Mouse (Mus musculus): ENCODE data around the gene Neu1.
A peak's percentile ranks its signal among the peaks of the same experiment; 100 is the strongest.
"Not testable (repeated sequence)": the region's sequence is repeated elsewhere in the genome, so short reads cannot be mapped to it uniquely, and the experiment has no call there.

Neu1 gene

DNA sequence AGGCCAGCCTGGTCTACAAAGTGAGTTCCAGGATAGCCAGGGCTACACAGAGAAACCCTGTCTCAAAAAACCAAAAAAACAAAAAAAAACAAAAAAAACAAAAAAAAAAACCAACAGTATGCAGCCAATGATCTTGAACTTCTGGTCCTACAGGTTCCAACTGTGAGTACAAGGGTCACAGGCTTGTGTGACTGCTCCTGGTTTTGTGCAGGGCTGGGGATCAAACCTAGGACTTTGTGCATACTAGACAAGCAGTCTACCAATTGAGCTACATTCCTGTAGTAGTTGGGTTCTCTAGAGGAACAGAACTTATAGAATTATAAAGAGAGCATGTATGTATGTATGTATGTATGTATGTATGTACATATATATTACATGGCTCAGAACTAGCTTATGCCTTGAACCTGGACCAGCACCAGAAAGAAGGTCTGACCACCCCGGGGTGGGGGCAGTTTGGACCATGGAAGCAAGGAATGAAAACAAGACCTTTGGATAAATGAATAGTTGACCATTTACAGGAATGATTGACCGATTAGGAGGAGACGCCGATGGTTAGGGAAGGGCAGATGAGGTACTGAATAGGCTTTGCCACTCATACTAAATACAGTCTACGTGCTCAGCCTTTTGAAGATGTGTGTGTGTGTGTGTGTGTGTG lies 15.6 kb downstream of the Neu1 start:
- Histone ChIP-seq H3K4me3 (replicated peaks; ENCODE audit: low read length) (no peak overlapping the region), H3K27me3 (ENCODE audit: insufficient read depth, low read length) (no peaks in the 10 kb centered on the region), H3K9me3 (ENCODE audit: low read length) (no peaks in the 10 kb centered on the region), H3K36me3 (ENCODE audit: insufficient read depth, low read length) (peaks cover 24% of the 10 kb centered on the region), H3K4me1 (replicated peaks; ENCODE audit: low read depth, low read length) (peaks cover 24% of the 10 kb centered on the region)
- TF ChIP-seq NANOG (IDR thresholded peaks at IDR 0.05; ENCODE audit: borderline replicate concordance, low read length) (no peak), POU5F1 (IDR thresholded peaks at IDR 0.05; ENCODE audit: borderline replicate concordance, low read length) (no peak), CTCF (conservative IDR thresholded peaks at IDR 0.05; ENCODE audit: low read length) (no peak)

DNA sequence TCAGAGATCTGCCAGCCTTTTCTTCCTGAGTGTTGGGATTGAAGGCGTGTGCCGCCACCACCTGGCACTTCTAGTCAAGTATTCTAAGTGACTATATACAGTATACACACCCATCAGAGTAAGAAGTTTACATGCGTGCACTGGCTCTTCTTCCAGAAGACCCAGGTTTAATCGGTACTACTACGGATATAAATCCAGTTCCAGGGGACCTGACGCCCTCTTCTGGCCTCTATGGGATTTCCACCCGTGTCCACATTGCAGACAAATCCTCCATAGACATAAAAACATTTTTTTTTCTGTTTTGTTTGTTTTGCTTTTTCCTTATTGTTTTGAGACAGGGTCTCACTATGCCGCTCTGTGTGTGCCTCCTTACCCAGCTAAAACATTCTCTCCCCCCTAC lies 16.6 kb downstream of the Neu1 start:
- TF ChIP-seq POU5F1 (IDR thresholded peaks at IDR 0.05; ENCODE audit: borderline replicate concordance, low read length) (no peak), CTCF (conservative IDR thresholded peaks at IDR 0.05; ENCODE audit: low read length) (peak; percentile 57)
- H3K9me3 ChIP-seq (ENCODE audit: low read length), result no peaks in the 10 kb centered on the region

DNA sequence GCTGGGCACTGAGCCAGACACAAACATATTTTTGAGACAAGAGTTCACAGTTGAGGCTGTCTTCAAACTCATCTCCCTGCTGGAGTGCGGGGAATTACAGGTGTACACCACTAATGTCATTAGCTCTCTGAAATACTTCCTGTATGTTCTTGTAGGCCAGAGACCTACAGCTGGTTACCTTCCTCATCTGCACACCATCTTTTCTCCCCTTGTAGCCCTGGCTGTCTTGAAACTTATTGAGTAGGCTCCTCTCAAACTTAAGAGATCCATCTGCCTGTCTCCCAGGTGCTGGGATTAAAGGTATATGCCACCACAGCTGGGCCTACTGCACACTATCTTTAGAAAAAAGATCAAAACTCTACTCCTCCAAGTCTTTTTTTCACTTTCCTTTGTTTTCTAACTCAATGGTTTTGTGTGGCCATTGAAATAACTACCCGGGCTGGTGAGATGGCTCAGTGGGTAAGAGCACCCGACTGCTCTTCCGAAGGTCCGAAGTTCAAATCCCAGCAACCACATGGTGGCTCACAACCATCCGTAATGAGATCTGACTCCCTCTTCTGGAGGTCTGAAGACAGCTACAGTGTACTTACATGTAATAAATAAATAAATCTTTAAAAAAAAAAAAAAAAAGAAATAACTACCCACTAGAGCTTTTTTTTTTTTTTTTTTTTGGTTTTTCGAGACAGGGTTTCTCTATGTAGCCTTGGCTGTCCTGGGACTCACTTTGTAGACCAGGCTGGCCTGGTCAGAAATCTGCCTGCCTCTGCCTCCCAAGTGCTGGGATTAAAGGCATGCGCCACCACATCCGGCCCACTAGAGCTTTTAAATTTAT lies 17.9 kb downstream of the Neu1 start:
- peaks cover 28% of the 10 kb centered on the region for H3K36me3 ChIP-seq (ENCODE audit: insufficient read depth, low read length)
- peaks cover 21% of the 10 kb centered on the region for H3K4me1 ChIP-seq (replicated peaks; ENCODE audit: low read depth, low read length)
- not testable (repeated sequence) for H3K27me3 ChIP-seq (ENCODE audit: insufficient read depth, low read length); H3K9me3 ChIP-seq (ENCODE audit: low read length); H3K4me3 ChIP-seq (replicated peaks; ENCODE audit: low read length)

More for the DNA sequence above, 16.6 kb downstream of the Neu1 start:
- H3K4me3 ChIP-seq (replicated peaks; ENCODE audit: low read length), result no peak overlapping the region
- peaks cover 28% of the 10 kb centered on the region for H3K36me3 ChIP-seq (ENCODE audit: insufficient read depth, low read length)
- peaks cover 16% of the 10 kb centered on the region for H3K4me1 ChIP-seq (replicated peaks; ENCODE audit: low read depth, low read length)
- H3K27me3 ChIP-seq (ENCODE audit: insufficient read depth, low read length), result no peaks in the 10 kb centered on the region

DNA sequence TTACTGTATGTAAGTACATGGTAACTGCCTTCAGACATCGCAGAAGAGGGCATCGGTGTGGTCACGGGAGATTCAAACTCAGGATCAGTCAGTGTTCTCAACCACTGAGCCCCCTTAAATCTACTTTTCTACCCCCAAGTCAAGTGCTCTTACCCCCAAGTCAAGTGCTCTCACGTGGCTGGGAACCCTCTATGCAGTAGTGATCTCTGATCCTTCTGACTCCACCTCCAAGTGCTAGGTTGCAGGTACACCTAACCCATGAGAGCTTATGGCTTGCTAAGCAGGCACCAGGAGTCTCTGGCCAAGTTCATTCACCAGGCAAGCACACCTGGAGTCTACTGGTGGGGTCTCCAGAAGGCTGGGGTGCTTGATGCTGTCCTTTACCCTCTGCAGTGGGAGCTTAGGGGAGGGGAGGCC lies 18.5 kb downstream of the Neu1 start:
- H3K4me1 ChIP-seq (replicated peaks; ENCODE audit: low read depth, low read length), result peaks cover 21% of the 10 kb centered on the region
- no peaks in the 10 kb centered on the region for H3K9me3 ChIP-seq (ENCODE audit: low read length)

DNA sequence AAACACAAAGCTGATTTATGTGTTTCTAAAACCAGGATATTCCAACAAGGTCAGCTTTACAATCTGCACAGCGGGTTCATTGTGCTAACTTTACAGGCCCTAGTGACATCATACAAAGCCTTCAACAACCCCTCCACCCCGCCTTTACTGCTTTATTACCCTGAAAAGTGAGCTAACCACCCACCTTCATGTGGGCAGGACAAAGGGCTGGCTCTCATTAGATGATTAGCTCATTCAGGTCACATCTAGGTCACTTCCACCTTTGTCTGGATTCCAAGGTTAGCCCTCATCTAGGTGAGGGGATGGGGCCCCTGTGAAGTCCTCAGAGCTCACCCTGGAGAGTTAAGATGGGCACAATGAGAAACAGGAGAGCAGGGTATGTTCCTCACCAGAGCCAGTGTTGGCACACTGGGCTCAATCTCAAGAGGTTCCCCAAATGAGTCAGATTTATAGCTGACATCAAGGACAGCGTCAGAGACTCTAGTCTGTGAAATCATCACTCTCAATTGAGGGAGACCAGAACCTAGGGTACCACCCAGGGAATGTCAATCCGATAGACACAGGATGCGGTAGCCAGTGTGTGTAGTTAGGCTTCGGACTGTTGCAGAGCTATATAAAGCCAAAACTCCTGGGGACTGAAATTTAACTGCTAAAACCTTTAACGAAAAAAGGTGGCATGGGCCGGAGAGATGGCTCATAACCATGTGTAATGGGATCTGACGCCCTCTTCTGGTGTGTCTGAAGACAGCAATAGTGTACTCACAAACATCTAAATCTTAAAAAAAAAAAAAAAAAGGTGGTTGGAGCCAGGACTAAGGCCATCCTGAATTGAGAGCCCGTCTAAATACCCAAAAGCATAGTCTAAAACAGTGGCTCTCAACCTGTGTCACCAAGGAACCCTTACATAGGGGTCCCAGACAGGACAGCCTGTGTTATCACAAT lies 19.7 kb downstream of the Neu1 start:
- TF ChIP-seq CTCF (conservative IDR thresholded peaks at IDR 0.05; ENCODE audit: low read length), result peak; percentile 15; the same call in 1 of the 2 replicates
- TF ChIP-seq POU5F1 (IDR thresholded peaks at IDR 0.05; ENCODE audit: borderline replicate concordance, low read length), result no peak
- TF ChIP-seq NANOG (IDR thresholded peaks at IDR 0.05; ENCODE audit: borderline replicate concordance, low read length), result no peak
- peak overlapping the region; percentile 96 for H3K4me3 ChIP-seq (replicated peaks; ENCODE audit: low read length)
- no peaks in the 10 kb centered on the region for H3K9me3 ChIP-seq (ENCODE audit: low read length)
- H3K4me1 ChIP-seq (replicated peaks; ENCODE audit: low read depth, low read length), result peaks cover 21% of the 10 kb centered on the region
- peaks cover 4% of the 10 kb centered on the region; the same call in 1 of the 2 replicates for H3K27me3 ChIP-seq (ENCODE audit: insufficient read depth, low read length)
- H3K36me3 ChIP-seq (ENCODE audit: insufficient read depth, low read length), result peaks cover 28% of the 10 kb centered on the region

More for the DNA sequence above, 18.5 kb downstream of the Neu1 start:
- peaks cover 28% of the 10 kb centered on the region for H3K36me3 ChIP-seq (ENCODE audit: insufficient read depth, low read length)
- no peaks in the 10 kb centered on the region for H3K27me3 ChIP-seq (ENCODE audit: insufficient read depth, low read length)
- TF ChIP-seq NANOG (IDR thresholded peaks at IDR 0.05; ENCODE audit: borderline replicate concordance, low read length) (no peak), POU5F1 (IDR thresholded peaks at IDR 0.05; ENCODE audit: borderline replicate concordance, low read length) (no peak), CTCF (conservative IDR thresholded peaks at IDR 0.05; ENCODE audit: low read length) (no peak)
- H3K4me3 ChIP-seq (replicated peaks; ENCODE audit: low read length), result peak overlapping the region; percentile 96

DNA sequence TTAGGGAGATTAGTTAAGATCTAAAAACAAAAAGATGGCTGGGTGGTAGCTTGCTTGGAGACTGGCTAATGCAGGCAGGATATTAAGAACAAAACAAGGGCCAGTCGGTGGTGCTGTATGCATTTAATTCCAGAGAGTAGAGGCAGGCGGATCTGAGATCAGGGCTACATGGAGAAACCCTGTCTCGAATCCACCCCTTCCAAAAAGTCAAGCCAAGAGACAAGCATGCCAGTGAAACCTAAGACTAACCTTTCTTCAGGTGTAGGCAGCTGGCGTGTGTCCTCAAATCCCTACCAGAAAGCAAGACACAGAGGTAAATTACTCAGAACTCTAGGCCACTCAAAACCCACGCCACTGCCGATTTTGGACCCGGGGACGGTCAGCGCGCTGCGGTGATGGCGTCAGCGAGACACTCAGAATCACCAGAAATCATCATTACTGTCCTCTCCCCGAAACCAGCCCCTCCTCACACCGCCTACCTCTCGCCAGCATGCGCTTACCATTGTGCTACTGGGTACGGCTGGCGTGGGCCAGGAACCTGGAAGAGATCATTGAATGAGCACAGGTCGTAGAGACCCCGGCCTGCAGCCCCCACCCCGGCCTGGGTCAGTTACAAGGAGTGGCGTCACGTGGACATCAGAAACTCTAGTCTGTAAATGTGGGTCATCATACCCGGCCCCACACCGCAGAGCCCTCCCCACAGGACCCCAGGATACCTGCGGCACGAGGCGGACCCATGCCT lies 20.8 kb downstream of the Neu1 start:
- H3K4me1 ChIP-seq (replicated peaks; ENCODE audit: low read depth, low read length), result peaks cover 21% of the 10 kb centered on the region
- H3K9me3 ChIP-seq (ENCODE audit: low read length), result no peaks in the 10 kb centered on the region
- TF ChIP-seq POU5F1 (IDR thresholded peaks at IDR 0.05; ENCODE audit: borderline replicate concordance, low read length), result no peak
- TF ChIP-seq NANOG (IDR thresholded peaks at IDR 0.05; ENCODE audit: borderline replicate concordance, low read length), result no peak
- TF ChIP-seq CTCF (conservative IDR thresholded peaks at IDR 0.05; ENCODE audit: low read length), result no peak
- peak overlapping the region; percentile 96 for H3K4me3 ChIP-seq (replicated peaks; ENCODE audit: low read length)
- peaks cover 28% of the 10 kb centered on the region for H3K36me3 ChIP-seq (ENCODE audit: insufficient read depth, low read length)
- H3K27me3 ChIP-seq (ENCODE audit: insufficient read depth, low read length), result peaks cover 9% of the 10 kb centered on the region; the same call in 1 of the 2 replicates

DNA sequence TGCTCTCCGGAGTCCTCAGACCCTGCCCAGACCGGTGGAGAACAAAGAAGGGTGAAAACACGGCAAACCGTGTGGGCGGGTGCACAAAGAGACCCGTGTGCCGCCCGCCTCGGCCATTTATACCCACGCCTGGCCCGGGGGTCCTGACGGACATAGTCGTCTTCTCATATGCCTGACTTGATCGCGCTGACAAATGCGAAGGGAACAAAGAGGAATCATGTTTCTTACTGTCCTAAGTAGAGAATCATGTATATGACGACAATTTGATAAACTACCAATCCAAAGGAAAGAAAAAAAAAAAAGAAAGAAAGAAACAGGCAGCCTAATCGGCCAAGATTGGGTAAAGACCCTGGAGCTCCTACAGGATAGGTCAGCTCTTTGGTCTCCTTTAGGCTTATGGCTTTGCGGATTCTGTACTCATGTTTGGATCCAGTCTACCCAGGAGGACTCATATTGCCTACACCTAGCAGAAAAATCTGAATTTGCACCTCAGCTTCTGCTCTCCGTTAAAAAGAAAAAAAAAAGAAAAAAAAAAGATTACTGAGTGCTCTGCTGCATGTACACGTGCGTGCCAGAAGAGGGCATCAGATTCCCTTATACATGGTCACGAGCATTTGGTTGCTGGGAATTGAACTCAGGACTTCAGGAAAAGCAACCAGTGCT lies 21.5 kb downstream of the Neu1 start:
- peak overlapping the region; percentile 96 for H3K4me3 ChIP-seq (replicated peaks; ENCODE audit: low read length)
- H3K36me3 ChIP-seq (ENCODE audit: insufficient read depth, low read length), result peaks cover 28% of the 10 kb centered on the region
- TF ChIP-seq CTCF (conservative IDR thresholded peaks at IDR 0.05; ENCODE audit: low read length) (peak; percentile 73), NANOG (IDR thresholded peaks at IDR 0.05; ENCODE audit: borderline replicate concordance, low read length) (no peak), POU5F1 (IDR thresholded peaks at IDR 0.05; ENCODE audit: borderline replicate concordance, low read length) (no peak)
- peaks cover 21% of the 10 kb centered on the region for H3K4me1 ChIP-seq (replicated peaks; ENCODE audit: low read depth, low read length)
- peaks cover 14% of the 10 kb centered on the region; the same call in 1 of the 2 replicates for H3K27me3 ChIP-seq (ENCODE audit: insufficient read depth, low read length)
- H3K9me3 ChIP-seq (ENCODE audit: low read length), result no peaks in the 10 kb centered on the region
